Mouse (Mus musculus) E14TG2a.4 (cell line): ENCODE measurements at regions not wholly inside any gene's neighbourhood (a gene's known extent, or its start where the extent isn't known, plus 50 kb on each side); places are given as distances from the start of the nearest gene placed in this dataset.

ENCODE experiments used
- CTCF ChIP-seq: conservative IDR thresholded peaks from 2 replicates; pipeline ENCODE4 v1.5.1; 2014; ENCODE audit warnings: low read length
- NANOG ChIP-seq: IDR thresholded peaks from 2 replicates; pipeline ENCODE4 v1.6.1; 2014; ENCODE audit warnings: borderline replicate concordance, low read length, mixed read lengths
- POU5F1 ChIP-seq: IDR thresholded peaks from 2 replicates; pipeline ENCODE4 v1.6.1; 2014; ENCODE audit warnings: low read length, borderline replicate concordance

DNA sequence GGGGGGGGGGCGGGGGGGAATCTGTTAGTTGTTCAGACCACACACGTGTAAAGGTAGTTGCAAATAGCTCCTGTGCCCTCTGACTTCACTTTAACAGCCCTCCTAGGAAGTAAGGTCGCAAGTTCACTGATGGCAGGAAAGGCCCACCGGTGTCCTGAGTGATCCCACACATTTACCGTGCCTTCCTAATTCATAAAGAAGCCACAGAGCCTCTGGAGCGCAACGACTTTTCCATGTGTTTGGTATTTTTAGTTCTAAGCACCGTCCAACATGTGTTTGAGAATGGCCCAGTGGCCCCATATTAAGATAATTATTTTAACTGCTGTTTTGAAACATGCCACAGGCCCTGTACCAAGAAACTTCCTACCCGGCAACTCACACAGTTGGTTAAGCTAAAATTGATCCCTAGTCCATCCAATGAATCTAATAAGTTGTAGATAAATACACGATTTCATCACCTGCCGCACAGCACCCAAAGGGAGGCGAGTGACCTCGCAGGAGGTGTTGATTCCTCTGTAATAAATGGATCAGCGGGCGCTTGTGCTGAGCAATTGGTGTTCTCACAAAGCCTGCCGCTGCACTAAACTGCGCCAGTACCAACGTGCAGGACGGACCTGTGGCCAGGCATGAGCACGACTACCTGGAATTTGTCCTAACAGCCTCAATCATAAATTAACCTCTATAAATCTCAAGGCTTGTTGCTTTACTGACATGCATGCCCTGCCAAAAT, 198.9 kb downstream of the Pax1 start:
- TF ChIP-seq CTCF, result no peak
- TF ChIP-seq POU5F1, result no peak
- no peak for TF ChIP-seq NANOG
